Comparison of ENCODE assay signal across 9 mouse cellular contexts in genomic region chr12:86973706-86974105, GRCm38 (mm10). TPM values are rescaled to one million over a fixed set of nuclear protein-coding genes. Genes with fewer than 3 reads are reported as not detected.
DNase-seq lines count a peak whose midpoint lies in the region; ATAC-seq and TF ChIP-seq lines count a peak whose summit lies in the region.
"Had no signal": no experiment of that assay in that cellular context is flagged by ENCODE, and none has a peak within 500 bp of the region (broad histone marks: within the 10 kb centered on the region; RNA-seq: fewer than 3 reads in every experiment).

No protein-coding gene starts in this region.

- intact Hi-C loops in heart, postnatal 36 days (cut with DNase I), result loop anchor here (1.0 kb wide), 1 partner anchor 205 kb away; no protein-coding TSS in a partner anchor

- no peak for TF ChIP-seq EP300 in stomach, postnatal 0 days (optimal IDR thresholded peaks at IDR 0.05)

- H3K4me3 ChIP-seq in heart, embryonic 13.5 days, result no peak overlapping the region
- H3K4me3 ChIP-seq in midbrain, embryonic 14.5 days (replicated peaks; ENCODE audit: low read depth, low read length), result no peak overlapping the region
- no peak overlapping the region for H3K4me3 ChIP-seq in midbrain, postnatal 0 days (ENCODE audit: low read depth, low read length)
- no peak overlapping the region for H3K4me3 ChIP-seq in hindbrain, embryonic 13.5 days
- H3K4me3 ChIP-seq in stomach, postnatal 0 days (ENCODE audit: low read depth, low read length), result no peak overlapping the region

- peaks cover 55% of the 10 kb centered on the region for H3K4me1 ChIP-seq in heart, embryonic 13.5 days
- peaks cover 24% of the 10 kb centered on the region for H3K4me1 ChIP-seq in midbrain, embryonic 14.5 days (ENCODE audit: control insufficient read depth, insufficient read depth, low read length)
- H3K4me1 ChIP-seq in midbrain, postnatal 0 days (ENCODE audit: insufficient read depth, low read length), result peaks cover 9% of the 10 kb centered on the region
- peaks cover 54% of the 10 kb centered on the region for H3K4me1 ChIP-seq in hindbrain, embryonic 13.5 days (replicated peaks)
- 0 out of 2 replicates have a peak, but pooled peaks cover 3% of the 10 kb centered on the region for H3K4me1 ChIP-seq in stomach, postnatal 0 days (replicated peaks; ENCODE audit: control insufficient read depth, insufficient read depth)

- H3K27ac ChIP-seq in heart, embryonic 13.5 days (replicated peaks), result 0 out of 2 replicates have a peak overlapping the region, but pooled peaks have one; percentile 1
- H3K27ac ChIP-seq in midbrain, embryonic 14.5 days (replicated peaks; ENCODE audit: low read depth, low read length), result peak overlapping the region; percentile 72; the same call in 1 of the 2 replicates
- no peak overlapping the region for H3K27ac ChIP-seq in midbrain, postnatal 0 days (ENCODE audit: low read depth, low read length)
- peak overlapping the region; percentile 88 for H3K27ac ChIP-seq in hindbrain, embryonic 13.5 days
- no peak overlapping the region; the same call in 1 of the 2 replicates for H3K27ac ChIP-seq in stomach, postnatal 0 days (replicated peaks)

- DNase-seq in heart, postnatal 36 days, result no peak
- DNase-seq in midbrain, embryonic 14.5 days, result no peak
- DNase-seq in midbrain, postnatal 0 days (ENCODE audit: low spot score), result no peak
- DNase-seq in stomach, postnatal 0 days (ENCODE audit: low spot score), result no peak
- DNase-seq in retina, postnatal 1 day, result no peak
- no peak for DNase-seq in liver

- TF ChIP-seq CTCF in midbrain, postnatal 0 days (IDR thresholded peaks at IDR 0.05), result no peak
- no peak for TF ChIP-seq CTCF in stomach, postnatal 0 days (IDR thresholded peaks at IDR 0.05; ENCODE audit: low read depth)

- H3K9me3 ChIP-seq in heart, embryonic 13.5 days, result no peaks in the 10 kb centered on the region
- H3K9me3 ChIP-seq in midbrain, embryonic 14.5 days (ENCODE audit: control insufficient read depth, low read length), result no peaks in the 10 kb centered on the region
- no peaks in the 10 kb centered on the region for H3K9me3 ChIP-seq in midbrain, postnatal 0 days (ENCODE audit: low read length)
- H3K9me3 ChIP-seq in hindbrain, embryonic 13.5 days, result no peaks in the 10 kb centered on the region
- no peaks in the 10 kb centered on the region for H3K9me3 ChIP-seq in stomach, postnatal 0 days (ENCODE audit: control insufficient read depth, low read length)

- ATAC-seq in heart, embryonic 13.5 days (ENCODE audit: extremely low read depth, insufficient number of reproducible peaks, low FRiP score, low TSS enrichment), result no peak
- ATAC-seq in midbrain, embryonic 14.5 days (ENCODE audit: low FRiP score, low TSS enrichment), result no peak
- ATAC-seq in midbrain, postnatal 0 days (ENCODE audit: low FRiP score), result no peak
- no peak for ATAC-seq in hindbrain, embryonic 13.5 days (ENCODE audit: low FRiP score)
- ATAC-seq in stomach, postnatal 0 days (ENCODE audit: low FRiP score, low TSS enrichment), result peak; percentile 16; the same call in 1 of the 2 replicates

- no peak overlapping the region for H3K9ac ChIP-seq in heart, embryonic 13.5 days
- no peak overlapping the region for H3K9ac ChIP-seq in midbrain, embryonic 14.5 days (replicated peaks; ENCODE audit: low read length)
- H3K9ac ChIP-seq in midbrain, postnatal 0 days (replicated peaks; ENCODE audit: low read length, poor library complexity, severe bottlenecking), result no peak overlapping the region
- no peak overlapping the region for H3K9ac ChIP-seq in hindbrain, embryonic 13.5 days
- H3K9ac ChIP-seq in stomach, postnatal 0 days (ENCODE audit: low read length), result no peak overlapping the region

- no peaks in the 10 kb centered on the region for H3K36me3 ChIP-seq in heart, embryonic 13.5 days
- no peaks in the 10 kb centered on the region for H3K36me3 ChIP-seq in midbrain, embryonic 14.5 days (ENCODE audit: control insufficient read depth, insufficient read depth, low read length)
- no peaks in the 10 kb centered on the region for H3K36me3 ChIP-seq in midbrain, postnatal 0 days (ENCODE audit: insufficient read depth, low read length)
- no peaks in the 10 kb centered on the region for H3K36me3 ChIP-seq in hindbrain, embryonic 13.5 days
- no peaks in the 10 kb centered on the region for H3K36me3 ChIP-seq in stomach, postnatal 0 days (ENCODE audit: control insufficient read depth, insufficient read depth, low read length)

- 32% methylated on average over 7 of the region's 8 CpGs for WGBS in heart, embryonic 13.5 days
- 28% methylated on average over 8 of the region's 8 CpGs for WGBS in midbrain, embryonic 14.5 days
- WGBS in midbrain, postnatal 0 days, result 21% methylated on average over 8 of the region's 8 CpGs
- WGBS in hindbrain, embryonic 13.5 days, result 37% methylated on average over 8 of the region's 8 CpGs
- 23% methylated on average over 8 of the region's 8 CpGs for WGBS in stomach, postnatal 0 days

- H3K27me3 ChIP-seq in heart, embryonic 13.5 days (replicated peaks), result peaks cover 27% of the 10 kb centered on the region
- H3K27me3 ChIP-seq in midbrain, embryonic 14.5 days (ENCODE audit: control insufficient read depth, insufficient read depth, low read length), result no peaks in the 10 kb centered on the region
- no peaks in the 10 kb centered on the region for H3K27me3 ChIP-seq in midbrain, postnatal 0 days (ENCODE audit: insufficient read depth, low read length)
- peaks cover 14% of the 10 kb centered on the region for H3K27me3 ChIP-seq in hindbrain, embryonic 13.5 days
- H3K27me3 ChIP-seq in stomach, postnatal 0 days (ENCODE audit: control insufficient read depth, insufficient read depth, low read length), result no peaks in the 10 kb centered on the region

- H3K4me2 ChIP-seq in heart, embryonic 13.5 days, result peak overlapping the region; percentile 31
- no peak overlapping the region for H3K4me2 ChIP-seq in midbrain, embryonic 14.5 days (ENCODE audit: low read length)
- no peak overlapping the region for H3K4me2 ChIP-seq in midbrain, postnatal 0 days (ENCODE audit: low read depth, low read length, poor library complexity, severe bottlenecking)
- H3K4me2 ChIP-seq in hindbrain, embryonic 13.5 days, result 0 out of 2 replicates have a peak overlapping the region, but pooled peaks have one; percentile 2
- H3K4me2 ChIP-seq in stomach, postnatal 0 days (replicated peaks; ENCODE audit: low read depth), result no peak overlapping the region

RNA-seq across cellular contexts. Expression of gene Zdhhc22, which starts 16.5 kb away (rescaled TPM):
- 0.04 and 0.09 TPM in 2 replicates for polyA plus RNA-seq in heart, embryonic 13.5 days (2015; fragmentation: Nextera tagmentation; extraction: Ambion mirVana)
- not detected for total RNA-seq in heart, postnatal 36 days (2021)
- 9.0 and 10.7 TPM in 2 replicates for polyA plus RNA-seq in midbrain, embryonic 14.5 days (2014; fragmentation: Nextera tagmentation; extraction: Ambion mirVana)
- 19.4 and 21.9 TPM in 2 replicates for total RNA-seq in midbrain, postnatal 0 days (2014; rRNA removed)
- polyA plus RNA-seq in midbrain, postnatal 0 days (2015; fragmentation: Nextera tagmentation; extraction: Ambion mirVana), result 30.9 and 32.2 TPM in 2 replicates
- 12.1 and 13.4 TPM in 2 replicates for polyA plus RNA-seq in hindbrain, embryonic 13.5 days (2015; fragmentation: Nextera tagmentation; extraction: Ambion mirVana)
- polyA plus RNA-seq in stomach, postnatal 0 days (2015; fragmentation: Nextera tagmentation; extraction: Ambion mirVana), result 0.53 and 0.58 TPM in 2 replicates
- total RNA-seq: liver, adult 2 months had no signal
- polyA plus RNA-seq: liver, adult 2 months had no signal

RNA-seq across cellular contexts. Expression of gene Cipc, which starts 26.9 kb away (rescaled TPM):
- 18.4 and 21.3 TPM in 2 replicates for polyA plus RNA-seq in heart, embryonic 13.5 days (2015; fragmentation: Nextera tagmentation; extraction: Ambion mirVana)
- 10 to 100 TPM; 46.4 to 48.4 TPM for total RNA-seq in heart, postnatal 36 days (2021)
- 42.5 and 61.0 TPM in 2 replicates for polyA plus RNA-seq in midbrain, embryonic 14.5 days (2014; fragmentation: Nextera tagmentation; extraction: Ambion mirVana)
- 65.7 and 77.5 TPM in 2 replicates for total RNA-seq in midbrain, postnatal 0 days (2014; rRNA removed)
- 34.6 and 37.6 TPM in 2 replicates for polyA plus RNA-seq in midbrain, postnatal 0 days (2015; fragmentation: Nextera tagmentation; extraction: Ambion mirVana)
- polyA plus RNA-seq in hindbrain, embryonic 13.5 days (2015; fragmentation: Nextera tagmentation; extraction: Ambion mirVana), result 44.1 and 45.4 TPM in 2 replicates
- polyA plus RNA-seq in stomach, postnatal 0 days (2015; fragmentation: Nextera tagmentation; extraction: Ambion mirVana), result 10.1 and 10.8 TPM in 2 replicates

RNA-seq across cellular contexts. Expression of gene Tmem63c, which starts 47.4 kb away (rescaled TPM):
- polyA plus RNA-seq in heart, embryonic 13.5 days (2015; fragmentation: Nextera tagmentation; extraction: Ambion mirVana), result not detected in 2 replicates
- under 1 TPM in 1 of 2 experiments, not detected in 1; 0.25 TPM for total RNA-seq in heart, postnatal 36 days (2021)
- polyA plus RNA-seq in midbrain, embryonic 14.5 days (2014; fragmentation: Nextera tagmentation; extraction: Ambion mirVana), result 9.1 and 13.5 TPM in 2 replicates
- total RNA-seq in midbrain, postnatal 0 days (2014; rRNA removed), result 25.4 and 30.1 TPM in 2 replicates
- polyA plus RNA-seq in midbrain, postnatal 0 days (2015; fragmentation: Nextera tagmentation; extraction: Ambion mirVana), result 10.2 and 10.7 TPM in 2 replicates
- 6.8 and 7.3 TPM in 2 replicates for polyA plus RNA-seq in hindbrain, embryonic 13.5 days (2015; fragmentation: Nextera tagmentation; extraction: Ambion mirVana)
- polyA plus RNA-seq in stomach, postnatal 0 days (2015; fragmentation: Nextera tagmentation; extraction: Ambion mirVana), result 0.72 and 0.74 TPM in 2 replicates
- total RNA-seq: liver, adult 2 months had no signal
- polyA plus RNA-seq: liver, adult 2 months had no signal

Comparison
In these comparisons a context has a peak if more than half of its experiments do, and no peak if none do; other contexts are left out.
1. H3K27ac ChIP-seq: peak in heart, embryonic 13.5 days (single experiment), midbrain, embryonic 14.5 days (single experiment) and hindbrain, embryonic 13.5 days (single experiment); none in midbrain, postnatal 0 days (single experiment) and stomach, postnatal 0 days (single experiment).
2. H3K4me2 ChIP-seq: peak in heart, embryonic 13.5 days (single experiment) and hindbrain, embryonic 13.5 days (single experiment); none in midbrain, embryonic 14.5 days (single experiment), midbrain, postnatal 0 days (single experiment) and stomach, postnatal 0 days (single experiment).